Mouse (Mus musculus) ES-E14 (cell line): ENCODE measurements around the gene Lrmda.

ENCODE experiments used
- CHD2 ChIP-seq: IDR thresholded peaks from 2 replicates; pipeline ENCODE4 v1.6.1; 2014; ENCODE audit warnings: mild to moderate bottlenecking, low read depth, low read length, inconsistent platforms
- HCFC1 ChIP-seq: IDR thresholded peaks from 2 replicates; pipeline ENCODE4 v1.6.1; 2012; ENCODE audit warnings: low read length, inconsistent platforms, borderline replicate concordance; ENCODE audit not compliant: insufficient read depth
- MAFK ChIP-seq: IDR thresholded peaks from 2 replicates; pipeline ENCODE4 v1.6.1; 2014; ENCODE audit warnings: mild to moderate bottlenecking, low read depth, low read length, inconsistent platforms; ENCODE audit not compliant: insufficient read depth

GRCm38 (mm10) chr14:22364771-22365355, 345.4 kb downstream of the Lrmda start:
- no peak for TF ChIP-seq HCFC1
- no peak for TF ChIP-seq MAFK
- no peak for TF ChIP-seq CHD2
